Mouse (Mus musculus) testis, adult 2 months (tissue): ENCODE results near the gene Nrl.

Source experiments
- CTCF ChIP-seq: fragments of 200-500 bp; IDR thresholded peaks from 2 replicates; pipeline ENCODE4 v1.5.1; 2012; ENCODE audit warnings: low read depth, mild to moderate bottlenecking, inconsistent platforms, low read length, moderate library complexity; ENCODE audit not compliant: control insufficient read depth, insufficient read depth, insufficient replicate concordance
- POLR2A ChIP-seq: fragments of 200-500 bp; IDR thresholded peaks from 2 replicates; pipeline ENCODE4 v1.6.1; 2012; ENCODE audit warnings: low read depth, mild to moderate bottlenecking, inconsistent platforms, low read length, moderate library complexity; ENCODE audit not compliant: control insufficient read depth

DNA sequence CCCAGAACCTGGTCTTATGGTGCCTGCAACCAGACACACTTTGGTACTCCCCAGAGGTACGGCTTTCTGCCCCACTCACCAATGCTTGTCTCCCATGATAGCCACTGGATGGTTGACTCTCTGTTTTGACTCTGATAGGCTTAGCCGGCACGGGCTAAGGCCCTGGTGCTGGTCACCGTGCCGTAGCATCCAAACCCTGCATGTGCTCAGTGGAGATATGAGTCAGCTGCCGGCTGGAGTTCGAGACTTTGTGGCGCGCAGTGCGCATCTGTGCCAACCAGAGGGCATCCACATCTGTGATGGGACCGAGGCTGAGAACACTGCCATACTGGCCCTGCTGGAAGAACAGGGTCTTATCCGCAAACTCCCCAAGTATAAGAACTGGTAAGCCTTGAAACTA, 17.5 kb upstream of the Nrl start:
- no peak for TF ChIP-seq CTCF
- no peak for TF ChIP-seq POLR2A
